Mouse (Mus musculus): ENCODE measurements around the gene Cacnb4. TPM values are rescaled to one million over a fixed set of nuclear protein-coding genes. Genes with fewer than 3 reads are reported as not detected.

Gene Cacnb4
- 1.6 and 2.3 TPM in 2 replicates for polyA plus RNA-seq (2012; rRNA removed)

DNA sequence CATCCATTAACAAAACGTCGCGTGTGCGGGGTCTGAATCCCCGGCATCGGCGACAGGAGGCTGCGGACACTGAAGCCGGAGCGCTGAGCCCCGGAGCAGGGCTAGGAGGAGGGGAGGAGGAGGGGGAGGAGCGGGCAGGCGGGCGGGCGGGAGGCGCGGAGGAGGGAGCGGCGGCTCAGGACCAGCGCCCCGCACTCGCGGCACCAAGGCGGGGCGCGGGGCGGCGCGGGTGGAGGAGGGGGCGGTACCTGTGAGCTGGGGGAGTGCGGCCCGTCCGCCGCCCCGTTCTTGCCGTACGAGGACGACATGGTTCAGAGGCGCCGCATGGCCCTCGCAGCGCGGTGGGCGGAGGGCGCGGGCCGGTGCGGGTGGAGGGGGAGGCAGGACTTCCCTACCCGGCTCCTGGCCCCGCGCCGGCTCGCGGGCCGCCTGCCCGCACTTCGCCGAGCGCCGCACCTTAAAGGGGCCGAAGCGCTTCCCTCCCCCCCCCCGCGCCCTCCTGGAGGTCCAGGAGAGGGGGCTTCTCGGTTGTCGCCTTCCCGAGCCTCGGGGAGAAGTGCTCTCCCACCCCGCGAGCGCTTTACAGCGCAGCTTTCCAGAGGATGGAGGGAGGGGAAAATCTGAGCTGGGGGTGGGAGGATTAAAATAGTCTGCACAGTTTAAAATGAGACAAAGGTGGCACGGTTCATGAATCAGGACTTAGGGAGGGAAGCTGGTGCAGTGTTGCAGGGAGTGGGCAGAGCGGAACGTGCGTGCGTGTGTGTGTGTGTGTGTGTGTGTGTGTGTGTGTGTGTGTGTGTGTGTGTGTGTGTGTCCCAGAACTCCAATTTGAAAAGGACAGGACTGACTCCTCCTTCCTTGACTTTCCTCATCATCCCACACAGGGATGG is at the start of gene Cacnb4:
TSS of gene Cacnb4 (minus strand) at position 809 of the 890 bp plus-strand sequence.

GRCm38 (mm10) chr2:52424747-52425522 is 251.7 kb downstream of the Cacnb4 start, which contains the start of gene Arl5a:
Gene Arl5a, minus strand, starts transcription at chr2:52424901.

DNA sequence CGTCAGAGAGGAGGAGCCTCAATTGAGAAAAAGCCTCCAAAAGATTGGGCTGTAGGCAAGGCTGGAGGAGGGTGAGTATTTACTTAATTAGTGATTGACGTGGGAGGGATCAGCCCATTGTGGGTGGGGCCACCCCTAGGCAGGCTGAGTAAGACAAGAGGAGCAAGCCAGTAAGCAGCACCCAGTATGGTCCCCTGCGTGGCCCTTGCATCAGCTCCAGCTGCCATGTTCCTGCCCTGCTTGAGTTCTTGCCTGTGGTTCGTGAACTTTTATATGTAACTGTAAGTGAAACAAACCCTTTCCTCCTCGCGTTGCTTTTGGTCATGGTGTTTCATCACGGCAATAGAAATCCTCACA is 298.2 kb downstream of the Cacnb4 start, which contains the start of gene Neb:
TSS of gene Neb (minus strand) at position 27 of the 357 bp plus-strand sequence.

Other genes with a start within 250 kb of the Cacnb4 start
- gene Stam2, start 65.5 kb upstream of the Cacnb4 start, polyA plus RNA-seq (2012; rRNA removed) = 15.4 and 20.1 TPM in 2 replicates
- gene Fmnl2, start 181.0 kb upstream of the Cacnb4 start, polyA plus RNA-seq (2012; rRNA removed) = 34.2 and 34.8 TPM in 2 replicates

Measured in central nervous system, embryonic 11.5 days (tissue).